In the genomic region with DNA sequence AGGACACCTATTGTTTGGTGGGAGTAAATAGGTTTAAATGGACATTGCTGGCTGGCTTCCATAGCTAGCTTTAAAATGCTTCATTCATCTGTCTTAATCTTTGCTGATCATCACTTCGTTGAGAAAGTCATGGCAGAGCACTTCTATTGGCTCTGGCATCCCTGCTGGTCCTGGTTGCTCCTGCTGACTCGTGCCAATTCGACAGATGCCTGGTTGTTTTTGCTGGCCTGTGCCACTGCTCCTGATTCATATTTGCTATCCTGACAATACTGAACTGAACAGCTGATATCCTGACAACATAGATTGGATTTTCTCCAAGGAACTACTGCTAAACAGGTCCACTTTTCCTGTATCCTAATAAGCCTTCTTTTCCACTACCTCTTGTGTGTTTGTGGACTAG, we compare ENCODE assay signal across 12 mouse cellular contexts.
DNase-seq lines count a peak whose midpoint lies in the region; ATAC-seq and TF ChIP-seq lines count a peak whose summit lies in the region.
"Had no signal": no experiment of that assay in that cellular context is flagged by ENCODE, and none has a peak within 500 bp of the region (broad histone marks: within the 10 kb centered on the region; RNA-seq: fewer than 3 reads in every experiment).

No protein-coding gene starts in this region.

- no peak for DNase-seq in hindbrain, embryonic 10.5 days (ENCODE audit: low spot score)
- peak; percentile 84 to 92 for DNase-seq in cerebellum, adult 18-20 months
- DNase-seq in forebrain, postnatal 0 days, result peak; percentile 21
- peak; percentile 15 for DNase-seq in telencephalon, adult 2 months (ENCODE audit: low read depth, low spot score)
- DNase-seq in spleen, adult 12 weeks (ENCODE audit: low spot score), result no peak
- DNase-seq: lung, adult 18-20 months; thymus, postnatal 25 days had no signal

- TF ChIP-seq CTCF in forebrain, postnatal 0 days (IDR thresholded peaks at IDR 0.05; ENCODE audit: low read depth), result no peak

- no peaks in the 10 kb centered on the region for H3K27me3 ChIP-seq in hindbrain, embryonic 16.5 days (replicated peaks; ENCODE audit: control insufficient read depth, insufficient read depth, low read length)
- no peaks in the 10 kb centered on the region for H3K27me3 ChIP-seq in hindbrain, embryonic 10.5 days (ENCODE audit: insufficient read depth, poor library complexity, severe bottlenecking)
- H3K27me3 ChIP-seq in forebrain, postnatal 0 days (ENCODE audit: insufficient read depth, low read length), result no peaks in the 10 kb centered on the region
- H3K27me3 ChIP-seq: midbrain, embryonic 15.5 days had no signal

- no peak overlapping the region for H3K4me3 ChIP-seq in hindbrain, embryonic 16.5 days (ENCODE audit: low read length)
- no peak overlapping the region for H3K4me3 ChIP-seq in hindbrain, embryonic 10.5 days
- no peak overlapping the region for H3K4me3 ChIP-seq in forebrain, postnatal 0 days (ENCODE audit: low read depth, low read length)
- H3K4me3 ChIP-seq: midbrain, embryonic 15.5 days had no signal

- H3K9me3 ChIP-seq in hindbrain, embryonic 16.5 days (ENCODE audit: control insufficient read depth, low read length), result no peaks in the 10 kb centered on the region
- no peaks in the 10 kb centered on the region for H3K9me3 ChIP-seq in hindbrain, embryonic 10.5 days
- no peaks in the 10 kb centered on the region for H3K9me3 ChIP-seq in forebrain, postnatal 0 days (ENCODE audit: low read length)
- H3K9me3 ChIP-seq: G1E; midbrain, embryonic 15.5 days had no signal

- no peaks in the 10 kb centered on the region for H3K36me3 ChIP-seq in hindbrain, embryonic 16.5 days (ENCODE audit: control insufficient read depth, insufficient read depth, low read length)
- no peaks in the 10 kb centered on the region for H3K36me3 ChIP-seq in hindbrain, embryonic 10.5 days
- H3K36me3 ChIP-seq in forebrain, postnatal 0 days (ENCODE audit: insufficient read depth), result no peaks in the 10 kb centered on the region
- H3K36me3 ChIP-seq: G1E; midbrain, embryonic 15.5 days had no signal

- no peak overlapping the region for H3K27ac ChIP-seq in hindbrain, embryonic 16.5 days (ENCODE audit: low read depth, low read length)
- no peak overlapping the region for H3K27ac ChIP-seq in hindbrain, embryonic 10.5 days
- no peak overlapping the region for H3K27ac ChIP-seq in forebrain, postnatal 0 days (ENCODE audit: low read depth, low read length)
- H3K27ac ChIP-seq: macrophage; midbrain, embryonic 15.5 days had no signal

- 65% methylated on average over 3 of the region's 3 CpGs for WGBS in hindbrain, embryonic 16.5 days
- WGBS in hindbrain, embryonic 10.5 days, result 76% methylated on average over 3 of the region's 3 CpGs
- 48% methylated on average over 3 of the region's 3 CpGs for WGBS in forebrain, postnatal 0 days

- no peak overlapping the region for H3K4me2 ChIP-seq in hindbrain, embryonic 16.5 days (ENCODE audit: low read length)
- H3K4me2 ChIP-seq in forebrain, postnatal 0 days (ENCODE audit: low read depth), result no peak overlapping the region
- H3K4me2 ChIP-seq: midbrain, embryonic 15.5 days had no signal

- H3K9ac ChIP-seq in hindbrain, embryonic 16.5 days (ENCODE audit: low read depth, low read length), result no peak overlapping the region
- H3K9ac ChIP-seq in forebrain, postnatal 0 days, result no peak overlapping the region
- H3K9ac ChIP-seq: midbrain, embryonic 15.5 days had no signal

- ATAC-seq in hindbrain, embryonic 16.5 days, result peak; percentile 63
- ATAC-seq in forebrain, postnatal 0 days, result 0 out of 2 replicates have a peak, but pooled peaks have one; percentile 51
- no peak for ATAC-seq in megakaryocyte, adult 5-6 weeks (ENCODE audit: poor library complexity, severe bottlenecking)
- ATAC-seq: midbrain, embryonic 15.5 days had no signal

- no peaks in the 10 kb centered on the region for H3K4me1 ChIP-seq in hindbrain, embryonic 16.5 days (ENCODE audit: control insufficient read depth, insufficient read depth, low read depth, low read length)
- no peaks in the 10 kb centered on the region for H3K4me1 ChIP-seq in hindbrain, embryonic 10.5 days (replicated peaks)
- no peaks in the 10 kb centered on the region for H3K4me1 ChIP-seq in forebrain, postnatal 0 days (ENCODE audit: insufficient read depth)
- H3K4me1 ChIP-seq: midbrain, embryonic 15.5 days had no signal

Comparison
In these comparisons a context has a peak if more than half of its experiments do, and no peak if none do; other contexts are left out.
1. DNase-seq: peak in cerebellum, adult 18-20 months (2 of 2), forebrain, postnatal 0 days (single experiment) and telencephalon, adult 2 months (single experiment); none in hindbrain, embryonic 10.5 days (single experiment) and spleen, adult 12 weeks (single experiment).